Mouse (Mus musculus) spleen, postnatal 10 days (tissue): ENCODE measurements at regions not wholly inside any gene's neighbourhood (a gene's known extent, or its start where the extent isn't known, plus 50 kb on each side); places are given as distances from the start of the nearest gene placed in this dataset.

ENCODE experiments used
- DNase-seq, 2 experiments: peaks; one replicate each; pipeline ENCODE4 v3.0.0; 2021 to 2022; ENCODE audit warnings: low spot score in 2 of 2

GRCm38 (mm10) chr13:60237091-60237490 lies 59.9 kb upstream of the Gas1 start:
- no peak for DNase-seq

- DNase-seq = no peak
Measured at GRCm38 (mm10) chr13:60242447-60243109, 65.4 kb upstream of the Gas1 start.

- DNase-seq = no peak
Measured at GRCm38 (mm10) chr13:60243110-60243481, 65.9 kb upstream of the Gas1 start.

DNA sequence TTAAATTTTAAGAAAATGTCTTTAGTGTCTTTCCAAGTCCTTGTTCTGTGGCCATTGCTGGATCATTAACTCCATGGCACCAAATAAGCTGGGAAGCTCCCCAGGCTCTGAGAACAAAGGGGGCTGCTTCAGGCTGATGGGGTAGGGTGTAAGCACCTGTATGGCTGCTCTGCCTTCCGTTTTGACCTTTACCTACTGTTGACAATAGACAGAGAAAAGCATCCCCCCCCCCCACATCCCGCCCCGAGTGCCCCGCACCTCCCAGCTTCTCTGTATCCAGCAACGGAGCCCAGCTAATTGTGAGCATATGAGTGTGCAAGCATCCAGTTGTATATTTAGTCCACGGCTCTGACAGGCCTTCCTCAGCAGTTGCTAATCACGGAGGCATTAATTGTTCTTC lies 78.0 kb upstream of the Gas1 start:
- no peak for DNase-seq

DNA sequence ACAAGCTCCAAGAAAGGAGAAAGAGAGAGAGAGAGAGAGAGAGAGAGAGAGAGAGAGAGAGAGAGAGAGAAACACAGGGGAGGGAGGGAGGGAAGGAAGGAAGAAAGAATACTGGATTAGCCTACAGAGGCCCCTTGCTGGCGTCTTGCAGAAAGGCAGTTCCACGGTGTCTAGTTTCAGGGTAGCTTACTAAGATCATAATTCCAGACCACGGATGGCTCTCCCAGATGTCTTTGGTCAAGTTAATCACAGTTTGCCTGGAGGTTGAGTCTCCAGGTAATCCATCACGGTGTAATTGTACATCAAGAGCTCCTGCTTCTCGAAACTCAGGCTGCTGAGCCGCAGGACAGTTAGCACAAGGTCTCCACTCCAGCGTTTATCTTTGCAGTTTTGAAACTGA lies 78.5 kb upstream of the Gas1 start:
- DNase-seq = no peak

DNA sequence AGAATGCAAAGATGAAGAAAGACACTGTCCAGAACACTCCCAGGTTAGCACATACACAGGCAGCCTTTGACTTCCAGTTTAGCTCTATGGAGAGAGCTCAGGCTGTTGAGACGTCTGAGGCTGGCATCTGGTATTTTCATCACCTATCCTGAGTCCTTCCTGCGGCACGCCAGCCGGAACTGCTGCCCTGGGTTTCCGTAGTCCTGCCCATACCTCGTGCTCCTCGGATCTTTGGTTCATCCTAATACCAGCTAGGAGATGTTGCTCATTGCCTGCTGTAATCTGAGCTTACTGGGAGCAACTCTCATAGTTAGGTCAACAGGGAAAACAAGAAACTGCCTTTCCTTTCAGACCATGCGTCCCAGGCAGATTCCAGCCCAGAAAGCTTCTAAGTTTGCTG lies 79.8 kb upstream of the Gas1 start:
- DNase-seq = no peak

DNA sequence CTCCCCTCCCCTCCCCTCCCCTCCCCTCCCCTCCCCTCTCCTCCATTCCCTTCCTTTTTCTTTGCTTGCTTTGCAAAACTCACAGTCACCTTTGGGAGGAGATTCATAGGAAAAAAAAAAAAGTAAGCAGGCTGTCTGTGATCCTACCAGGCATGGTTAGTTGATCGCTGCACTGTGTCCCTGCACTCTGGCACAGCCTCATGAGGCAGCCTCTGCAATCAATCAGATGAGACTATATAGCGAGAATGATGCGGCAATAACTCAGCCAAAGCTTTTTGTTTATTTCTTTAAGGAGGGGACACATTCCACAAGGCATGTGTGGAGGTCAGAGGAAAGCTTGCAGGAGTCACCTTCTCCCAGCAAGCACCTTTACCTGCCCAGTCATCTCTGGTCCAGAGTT lies 80.7 kb upstream of the Gas1 start:
- no peak for DNase-seq

DNA sequence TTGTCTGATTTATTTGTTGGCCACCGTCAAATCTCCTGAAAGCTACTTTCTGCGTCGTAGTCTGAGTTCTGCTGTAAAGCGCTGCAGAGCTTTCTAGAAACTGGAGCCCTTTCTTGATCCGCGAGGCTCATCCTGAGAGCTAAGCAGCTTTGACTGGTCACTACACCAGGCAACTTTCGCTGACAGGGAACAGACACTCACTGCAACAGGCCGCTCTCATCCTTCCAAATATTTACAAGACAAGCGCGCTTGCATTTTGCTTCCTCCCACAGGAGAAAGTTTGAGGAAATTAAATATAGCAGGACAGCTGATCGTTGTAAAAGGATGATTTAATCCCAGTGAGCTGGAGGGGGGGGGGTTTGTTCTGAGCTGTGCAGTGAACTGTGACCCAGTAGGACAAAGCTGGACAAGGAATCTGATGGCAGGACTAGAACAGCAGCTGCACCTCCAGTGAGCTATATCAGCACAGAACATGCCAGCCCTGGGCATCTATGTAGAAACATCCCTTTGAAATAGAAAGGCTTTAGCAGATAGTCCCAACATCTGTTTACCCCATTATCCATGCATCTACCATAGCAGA lies 85.4 kb upstream of the Gas1 start:
- no peak for DNase-seq

- DNase-seq = no peak
Measured at GRCm38 (mm10) chr13:60264504-60264903, 87.3 kb upstream of the Gas1 start.

DNA sequence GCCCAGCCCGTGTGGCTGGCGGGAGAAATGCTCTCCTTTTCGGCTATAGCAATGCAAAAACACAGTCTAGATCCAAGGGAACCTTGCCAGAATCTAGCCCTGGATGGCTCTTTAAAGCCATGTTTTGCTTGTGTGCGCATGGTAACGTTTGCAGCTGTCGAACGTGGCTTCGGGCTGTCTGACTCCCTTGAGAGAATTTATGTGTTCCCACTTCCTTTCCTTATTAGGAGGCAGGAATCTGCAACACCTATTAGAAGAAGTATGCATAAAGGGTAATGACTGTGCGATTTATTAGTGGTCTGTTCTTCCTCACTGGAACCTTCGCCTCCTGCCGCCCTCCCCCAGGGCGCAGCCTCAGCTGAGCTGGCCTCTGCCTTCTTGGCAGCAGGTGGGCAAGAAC lies 90.4 kb upstream of the Gas1 start:
- DNase-seq = no peak

- no peak for DNase-seq
Measured at GRCm38 (mm10) chr13:60268256-60268655, 91.1 kb upstream of the Gas1 start.

DNA sequence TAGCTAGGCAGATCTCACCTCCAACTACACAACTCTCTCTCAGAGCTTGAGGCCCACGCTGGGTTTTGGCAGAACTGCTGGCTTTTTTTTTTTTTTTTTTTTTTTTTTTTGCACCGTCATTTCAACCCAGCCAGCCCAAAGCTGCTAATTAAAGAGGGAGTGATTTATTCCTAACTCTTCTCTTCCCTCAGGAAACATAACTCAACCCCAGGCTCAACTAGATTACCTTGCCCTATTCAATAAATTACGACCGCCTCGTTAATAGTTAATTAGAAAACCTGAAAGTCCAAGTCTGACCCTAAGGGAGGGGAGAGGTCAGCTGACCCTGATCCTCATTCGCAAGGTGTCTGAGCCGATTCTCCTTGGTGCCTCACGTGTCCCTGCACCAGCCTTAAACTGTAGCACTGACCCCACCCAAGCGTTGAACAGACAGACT lies 92.3 kb upstream of the Gas1 start:
- DNase-seq = no peak

DNA sequence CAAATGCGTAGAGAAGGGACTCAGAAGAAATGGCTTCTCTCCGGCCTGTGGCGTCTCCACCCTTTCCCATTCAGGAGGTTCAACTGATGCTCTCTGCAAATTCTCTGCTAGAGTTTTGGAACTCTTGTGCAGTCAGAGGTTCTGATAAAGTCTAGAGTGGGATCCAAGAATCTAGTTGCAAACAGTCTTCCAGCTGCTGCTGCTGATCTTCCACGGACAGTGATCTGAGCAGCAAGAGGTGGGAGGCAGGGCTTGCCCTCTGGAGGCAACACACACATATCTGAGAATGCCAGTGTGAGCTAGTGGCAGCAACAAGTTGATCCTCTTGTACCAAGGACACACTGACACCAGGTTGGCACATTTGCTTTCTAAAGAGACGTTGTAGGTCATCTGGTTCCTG lies 93.4 kb upstream of the Gas1 start:
- no peak for DNase-seq

GRCm38 (mm10) chr13:60273331-60273730 lies 96.2 kb upstream of the Gas1 start:
- DNase-seq = no peak

DNA sequence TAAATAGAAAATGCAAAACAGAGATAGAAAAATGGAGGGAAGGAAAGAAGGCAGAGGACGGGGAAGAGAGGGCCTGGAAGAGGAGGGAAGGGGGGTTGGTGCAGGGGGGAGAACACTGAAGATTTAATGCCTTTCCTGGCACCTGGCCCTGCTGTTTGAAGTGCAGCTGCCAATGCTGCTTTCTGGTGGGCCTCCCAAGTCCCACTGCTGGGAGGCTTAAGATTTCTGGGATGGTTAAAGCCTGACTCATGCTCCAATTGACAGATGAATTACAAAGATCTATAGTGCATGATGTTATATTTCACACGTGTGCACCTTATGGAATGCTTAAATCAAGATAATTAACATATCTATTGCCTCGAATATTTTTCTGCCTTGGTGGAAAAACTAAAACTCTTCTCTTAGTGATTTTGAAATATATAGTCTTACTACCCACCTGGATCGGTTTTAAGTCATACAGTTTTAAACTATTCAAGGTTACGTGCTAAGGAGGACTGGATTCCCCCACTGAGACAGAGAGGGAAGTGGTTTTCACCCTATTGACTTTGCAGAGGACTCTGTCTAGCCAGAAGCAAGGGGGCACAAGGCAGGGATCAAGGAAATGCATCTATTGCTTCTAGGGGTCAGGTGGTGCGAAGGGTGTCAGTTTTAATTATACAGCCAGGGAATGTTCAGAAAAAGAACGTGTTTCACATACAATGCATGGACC lies 105.5 kb upstream of the Gas1 start:
- no peak for DNase-seq

DNA sequence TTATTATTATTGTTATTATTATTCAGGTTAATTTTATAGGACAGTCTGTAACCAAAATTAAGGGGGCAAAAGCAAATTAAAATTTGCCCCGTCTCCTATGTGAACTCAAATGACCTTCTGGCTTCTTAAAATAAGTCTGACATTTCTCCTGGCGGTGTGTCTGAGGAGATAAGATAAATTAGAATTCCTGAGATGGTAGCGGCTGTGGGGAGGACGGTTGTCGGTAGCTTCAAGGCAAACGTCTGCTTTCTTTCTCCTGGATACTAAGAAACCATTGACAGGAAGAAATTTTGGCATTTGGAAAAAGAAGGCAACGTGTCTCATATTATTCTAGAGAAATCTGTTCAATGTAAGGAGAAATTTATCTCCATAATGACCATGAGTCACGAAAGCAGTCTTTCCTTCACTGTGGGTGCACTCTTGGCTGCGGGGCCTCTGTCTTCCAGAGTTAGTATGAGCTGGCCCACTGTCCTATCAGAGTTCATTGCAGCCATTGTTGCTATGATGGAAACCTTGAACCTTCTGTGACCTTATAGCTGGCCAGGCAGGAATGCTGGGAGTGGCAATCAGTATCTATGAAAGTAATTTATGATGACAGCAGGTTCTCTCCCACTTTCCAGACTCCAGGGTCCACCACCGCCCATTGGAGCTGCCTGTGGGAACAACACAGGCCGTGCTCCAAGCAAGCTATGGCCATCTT lies 109.5 kb upstream of the Gas1 start:
- DNase-seq = no peak

- no peak for DNase-seq
Measured at GRCm38 (mm10) chr13:60289650-60290049, 112.5 kb upstream of the Gas1 start.

DNA sequence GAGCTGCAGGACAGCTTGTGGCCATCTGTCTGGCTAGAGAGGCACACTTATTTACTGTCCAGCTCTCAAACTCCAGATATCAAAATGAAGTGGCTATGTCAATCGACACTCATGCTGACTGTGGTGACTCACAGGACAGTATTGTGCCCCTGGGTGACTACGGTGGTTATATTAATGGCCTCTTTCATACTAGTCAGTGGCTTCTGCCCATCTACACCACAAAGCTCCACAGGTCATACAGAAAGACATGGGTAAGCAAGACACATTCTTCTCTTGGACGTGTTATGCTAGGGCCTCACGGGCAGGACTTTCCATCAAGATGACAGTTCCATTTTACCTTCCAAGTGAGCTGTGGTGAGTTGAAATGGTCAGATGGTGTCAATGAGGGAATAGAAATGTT lies 113.7 kb upstream of the Gas1 start:
- DNase-seq = no peak

DNA sequence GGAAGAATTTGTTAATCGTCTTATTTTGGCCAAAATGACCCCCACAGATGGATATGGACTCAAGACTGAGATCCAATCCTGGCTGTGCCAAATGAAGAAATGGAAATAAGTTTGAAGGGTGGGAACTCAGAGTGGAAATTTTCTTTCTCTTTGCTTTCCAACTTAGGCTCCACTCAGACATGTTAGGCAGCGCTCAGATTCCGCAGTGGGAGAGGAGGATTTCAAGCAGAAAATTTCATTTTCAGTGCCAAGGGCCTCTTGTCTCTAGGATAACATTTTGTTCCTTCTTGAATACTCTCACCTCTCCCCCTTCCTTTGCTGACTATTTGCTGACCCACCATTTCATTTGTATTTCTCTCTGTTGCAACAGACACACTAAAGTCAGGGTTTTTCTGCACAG lies 114.2 kb upstream of the Gas1 start:
- DNase-seq = no peak

- DNase-seq = no peak
Measured at GRCm38 (mm10) chr13:60296201-60296895, 119.2 kb upstream of the Gas1 start.

- no peak for DNase-seq
Measured at GRCm38 (mm10) chr13:60296896-60297275, 119.7 kb upstream of the Gas1 start.

DNA sequence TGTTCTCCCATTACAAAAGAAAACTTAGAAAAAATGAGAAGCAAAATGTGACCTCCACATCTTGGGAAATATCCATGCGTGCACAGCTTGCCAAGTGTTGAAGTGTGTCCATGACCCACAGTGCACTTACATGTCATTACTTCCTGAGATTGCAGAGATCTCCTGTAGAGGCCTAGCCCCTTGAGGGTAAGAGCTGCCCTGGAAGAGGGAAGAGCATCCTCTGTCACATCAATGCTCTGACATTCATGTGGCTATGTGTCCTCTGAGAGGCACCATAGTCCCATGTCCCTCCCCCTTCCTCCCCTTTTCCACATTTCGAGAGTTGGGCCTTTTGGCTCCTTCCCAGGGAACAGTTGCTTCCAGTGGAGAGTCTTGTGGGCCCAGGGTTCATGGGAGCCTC lies 121.4 kb upstream of the Gas1 start:
- no peak for DNase-seq
